Mouse (Mus musculus) urinary bladder, adult 2 months (tissue): Measurements from ENCODE around the gene Alx1. TPM values are rescaled to one million over a fixed set of nuclear protein-coding genes. Genes with fewer than 3 reads are reported as not detected.

ENCODE experiments used
- DNase-seq: peaks from one replicate; pipeline ENCODE4 v3.0.0; 2022; ENCODE audit warnings: low spot score
- polyA plus RNA-seq: library from polyadenylated mRNA; depleted of rRNA; stranded (reverse); fragments of >200 nt; gene quantifications from 2 replicates; pipeline ENCODE4 v1.2.3, GENCODE M21; 2012; rRNA removed

Gene Alx1
- polyA plus RNA-seq: 0.15 and 0.28 TPM in 2 replicates

GRCm38 (mm10) chr10:103029730-103030490, at the start of gene Alx1:
TSS of gene Alx1 (minus strand) at chr10:103030215.
- DNase-seq: no peak

- DNase-seq: no peak
These were observed 19.6 kb upstream of the Alx1 start for GRCm38 (mm10) chr10:103049593-103049992.

GRCm38 (mm10) chr10:103046623-103047022, 16.6 kb upstream of the Alx1 start:
- DNase-seq: no peak

GRCm38 (mm10) chr10:103045019-103045418, 15.0 kb upstream of the Alx1 start:
- no peak for DNase-seq

- DNase-seq: no peak
These were observed 5.1 kb upstream of the Alx1 start for GRCm38 (mm10) chr10:103035002-103035640.

DNA sequence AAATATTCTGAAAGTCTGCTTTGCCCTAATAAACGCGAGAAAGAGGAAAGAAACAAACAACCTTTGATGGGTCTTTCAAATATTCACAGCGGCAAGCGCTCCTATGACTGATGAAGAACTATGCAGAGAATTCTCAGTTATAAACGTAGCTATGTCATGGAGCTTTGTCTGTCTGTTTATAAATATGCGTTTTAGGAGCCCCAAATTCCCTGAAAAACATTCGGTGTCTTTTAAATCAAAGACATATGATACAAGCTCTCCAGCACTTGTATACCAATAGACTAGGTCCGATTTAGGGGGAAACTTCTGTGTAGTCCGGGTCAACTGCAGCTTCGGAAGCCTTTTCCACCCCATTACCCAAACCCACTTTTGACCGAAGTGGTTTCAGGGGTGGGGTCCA, 916 bp upstream of the Alx1 start:
- DNase-seq: no peak

- no peak for DNase-seq
These were observed 784 bp downstream of the Alx1 start for GRCm38 (mm10) chr10:103029132-103029729.

DNA sequence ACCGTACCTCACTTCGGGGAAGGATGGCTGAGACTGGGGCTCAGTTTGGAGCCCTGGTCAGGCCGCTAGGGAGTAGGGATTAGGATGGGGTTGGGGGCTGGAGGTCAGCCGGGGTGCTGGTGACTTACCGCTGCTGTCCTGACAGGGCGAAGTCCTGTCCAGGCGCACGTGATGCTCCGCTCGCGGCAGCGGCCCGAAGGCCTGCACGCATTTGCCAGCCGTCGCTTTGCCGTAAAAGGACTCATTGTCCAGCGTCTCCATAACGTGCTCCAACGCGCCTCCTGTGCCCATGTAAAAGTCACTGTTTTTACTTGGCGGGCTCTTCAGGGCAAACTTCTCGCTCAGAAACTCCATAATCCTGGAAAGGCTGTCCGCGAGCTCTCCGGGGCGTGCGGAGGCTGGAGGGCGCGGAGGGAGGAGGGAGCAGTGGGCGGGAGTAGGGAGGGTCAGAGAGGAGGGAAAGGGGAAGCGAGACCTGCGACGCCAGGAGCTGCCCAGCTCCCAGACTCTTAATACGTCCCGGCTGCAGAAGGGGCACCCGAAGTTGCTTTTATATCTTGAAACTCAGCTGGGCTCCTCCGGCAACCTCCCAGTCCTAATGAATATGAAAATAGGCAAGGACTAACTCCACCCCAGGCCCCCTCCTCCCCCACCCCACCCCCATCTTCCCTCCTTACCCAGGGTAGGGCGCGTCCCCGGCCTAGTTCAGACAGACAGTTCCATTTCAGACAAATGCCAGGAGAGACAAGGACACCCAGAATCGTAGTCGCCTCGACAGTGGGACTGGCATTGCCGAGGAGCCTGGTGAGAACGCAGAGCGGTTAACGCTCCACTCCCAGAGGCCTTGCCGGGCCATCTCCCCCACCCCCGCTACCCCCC, 1.5 kb downstream of the Alx1 start:
- DNase-seq: no peak

DNA sequence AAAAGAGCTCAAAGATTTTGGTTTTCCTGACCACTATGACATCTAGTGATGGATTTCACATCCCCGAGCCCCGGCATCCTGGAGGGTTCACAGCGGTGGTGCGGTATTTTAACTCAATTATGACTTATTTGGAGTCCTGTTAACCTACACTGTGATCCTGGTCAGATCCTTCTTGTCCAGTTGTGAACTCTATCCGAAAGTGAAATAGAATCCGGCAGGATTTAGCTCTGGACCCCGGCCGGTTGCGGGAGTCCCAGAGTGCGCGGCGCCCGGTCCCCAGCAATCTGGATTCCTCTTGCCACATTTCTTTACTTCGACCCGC, 2.1 kb downstream of the Alx1 start:
- no peak for DNase-seq

- DNase-seq: no peak
These were observed 2.6 kb downstream of the Alx1 start for GRCm38 (mm10) chr10:103027226-103027930.

GRCm38 (mm10) chr10:103026636-103027225, 3.3 kb downstream of the Alx1 start:
- DNase-seq: no peak

DNA sequence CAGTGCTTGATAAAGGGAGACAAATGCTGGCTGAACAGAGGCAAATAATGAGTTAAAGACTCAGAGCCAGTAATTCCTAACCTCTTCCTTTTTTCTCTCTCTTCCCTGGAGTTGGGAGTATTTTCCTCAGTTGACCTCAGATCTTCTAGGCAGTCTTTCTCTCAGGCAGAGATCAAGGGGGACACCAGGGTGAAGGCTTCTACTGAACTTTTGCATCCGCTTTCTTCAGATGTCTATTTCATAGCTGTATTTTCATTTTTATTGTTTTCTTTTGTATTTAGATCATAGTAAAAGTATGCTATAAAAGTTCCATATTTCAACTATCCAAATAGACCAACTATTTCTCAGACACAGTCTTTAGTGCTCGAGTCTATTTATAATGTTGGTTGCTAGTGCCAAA, 27.5 kb downstream of the Alx1 start:
- no peak for DNase-seq

DNA sequence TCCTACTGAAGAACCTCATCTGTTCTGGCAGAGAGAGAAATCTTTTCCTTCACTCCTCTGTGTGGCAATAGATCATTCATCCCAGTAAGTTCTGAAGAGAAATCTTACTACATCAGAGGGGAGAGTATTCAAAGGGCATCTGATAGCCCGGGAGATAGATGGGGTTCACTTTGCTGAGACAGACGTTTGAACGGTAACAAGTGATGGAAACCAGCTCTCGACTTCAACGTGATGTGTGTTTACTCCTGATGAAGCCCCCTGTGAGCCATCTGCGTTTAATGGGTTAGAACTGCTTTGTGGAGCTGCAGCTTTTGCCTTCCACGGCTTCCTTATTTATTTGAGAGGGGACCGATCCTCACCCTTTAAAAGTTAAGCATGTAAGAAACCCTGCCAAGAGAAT, 29.1 kb downstream of the Alx1 start:
- DNase-seq: no peak

DNA sequence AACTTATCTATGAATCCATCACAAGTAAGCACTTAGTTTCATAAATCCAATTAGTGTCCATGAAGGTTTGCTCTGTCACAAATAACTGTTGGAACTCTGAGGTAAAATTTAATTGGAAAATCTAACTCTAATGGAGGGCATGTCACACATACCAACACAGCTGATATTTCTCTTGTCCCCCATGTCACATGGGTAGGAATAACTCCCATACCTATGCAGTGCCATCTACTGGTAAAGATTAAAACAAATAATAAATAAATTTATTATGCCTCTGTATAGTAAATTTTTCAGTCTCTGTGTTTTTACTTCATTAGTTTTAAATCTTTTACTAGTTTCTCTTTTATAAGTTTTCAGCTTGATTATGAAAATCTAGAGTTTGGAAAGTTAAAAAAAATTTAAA, 30.4 kb downstream of the Alx1 start:
- no peak for DNase-seq

DNA sequence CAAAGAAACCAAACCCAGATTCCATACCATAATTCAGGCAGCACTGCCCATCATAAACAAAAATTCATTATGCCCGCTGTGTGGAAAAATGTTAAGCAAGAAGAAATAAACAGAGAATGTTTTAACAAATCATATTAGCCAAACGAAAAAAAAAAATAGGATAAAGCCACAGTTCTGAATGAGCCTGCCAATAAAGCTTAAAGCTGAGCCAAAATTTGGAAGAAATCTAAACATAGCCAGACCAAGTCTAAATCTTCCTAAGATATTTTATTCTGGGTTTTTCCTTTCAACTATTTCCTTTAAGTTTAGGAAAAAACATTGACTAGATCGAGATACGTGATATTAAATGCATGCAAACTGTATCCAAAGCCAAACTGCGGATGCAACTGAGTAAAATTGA, 54.9 kb downstream of the Alx1 start:
- no peak for DNase-seq

GRCm38 (mm10) chr10:102959602-102960001, 70.4 kb downstream of the Alx1 start:
- no peak for DNase-seq

Other genes starting within 250 kb of the Alx1 start
- 0.11 and 0.29 TPM in 2 replicates for gene Lrriq1, start 206.1 kb upstream of the Alx1 start, polyA plus RNA-seq